Mouse (Mus musculus) frontal cortex, postnatal 14 days (tissue): Measurements from ENCODE around the gene Fgfr2.

Experiments
- DNase-seq, 2 experiments: peaks; one replicate each; pipeline ENCODE4 v3.0.0; 2022; ENCODE audit warnings: low spot score in 2 of 2

The Fgfr2 gene

DNA sequence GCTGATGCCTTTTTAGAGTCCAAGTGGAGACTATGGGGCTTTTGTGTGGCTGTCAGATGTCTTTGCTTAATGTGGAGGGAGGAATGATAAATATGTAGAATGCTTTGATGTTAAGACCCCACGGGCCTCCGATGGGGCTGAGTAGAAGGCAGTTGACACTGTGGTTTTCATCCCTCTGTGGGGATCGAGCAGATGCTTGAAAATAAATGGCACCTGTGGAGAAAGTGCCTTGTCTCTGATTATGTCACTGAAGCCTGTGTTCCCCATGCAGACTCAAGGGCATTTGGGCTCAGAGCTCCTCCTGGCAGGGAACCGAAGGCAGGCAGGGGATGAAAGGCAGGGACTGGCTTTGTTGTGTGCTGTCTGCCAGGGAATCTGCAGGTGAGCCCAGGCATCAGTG is 1272.6 kb downstream of the Fgfr2 start:
- DNase-seq: no peak

DNA sequence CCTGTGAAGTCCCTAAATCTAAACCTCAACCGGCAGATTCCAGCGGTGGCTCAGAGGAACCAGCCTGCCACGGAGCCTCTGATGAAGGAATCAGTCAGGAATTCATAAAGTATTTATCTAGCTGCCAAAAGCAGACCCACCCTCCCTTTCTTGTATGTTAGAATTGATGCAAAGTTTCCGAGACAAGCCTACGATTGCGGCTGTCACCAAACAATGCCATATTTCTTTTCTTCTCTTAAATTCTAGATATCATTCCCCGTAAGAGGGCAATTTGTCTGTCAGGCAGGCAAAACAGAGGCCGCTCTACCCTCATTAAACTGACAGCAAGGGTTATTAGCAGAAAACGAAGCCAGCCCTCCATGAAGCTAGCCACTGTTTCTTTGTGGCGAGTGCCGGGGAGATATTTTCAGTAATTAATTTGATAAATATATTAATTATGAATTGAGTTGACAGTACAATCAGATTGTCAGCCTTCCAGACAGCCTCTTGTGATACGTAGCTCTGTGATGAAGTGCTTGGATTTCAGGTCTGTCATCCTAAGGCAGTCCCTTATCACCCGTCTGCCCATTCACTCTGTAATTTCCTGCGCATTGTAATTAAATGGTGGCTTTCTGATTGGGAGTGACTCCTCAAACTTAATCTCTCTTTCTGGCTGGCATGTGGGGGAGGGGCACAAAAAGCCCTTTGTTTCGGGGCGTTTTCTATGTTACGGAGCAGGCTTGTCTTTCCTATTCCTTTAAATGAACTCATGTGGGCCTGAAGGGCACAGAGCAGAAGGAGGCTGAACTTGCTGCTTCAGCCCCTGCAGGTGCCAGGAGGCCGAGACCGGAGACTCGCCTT is 1276.9 kb downstream of the Fgfr2 start:
- no peak for DNase-seq

DNA sequence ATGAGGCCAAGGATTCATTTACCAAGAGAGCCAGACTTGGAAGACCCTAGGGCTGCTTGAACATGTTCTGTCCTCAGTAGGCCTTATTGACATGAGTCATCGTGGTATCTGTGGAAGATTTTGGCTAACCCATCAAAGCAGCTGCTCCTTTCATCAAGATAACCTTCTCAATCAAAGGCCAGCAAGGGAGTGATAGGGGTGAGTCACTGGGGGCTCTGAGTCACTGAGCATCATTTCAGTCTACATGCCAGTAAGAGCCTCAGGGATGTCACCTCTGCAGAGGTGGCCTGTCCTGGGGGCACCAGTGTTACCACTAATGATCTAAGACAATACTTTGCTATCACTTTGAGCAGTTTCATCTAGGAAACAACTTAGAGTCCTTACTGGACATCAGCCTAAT is 1292.9 kb downstream of the Fgfr2 start:
- DNase-seq: no peak

DNA sequence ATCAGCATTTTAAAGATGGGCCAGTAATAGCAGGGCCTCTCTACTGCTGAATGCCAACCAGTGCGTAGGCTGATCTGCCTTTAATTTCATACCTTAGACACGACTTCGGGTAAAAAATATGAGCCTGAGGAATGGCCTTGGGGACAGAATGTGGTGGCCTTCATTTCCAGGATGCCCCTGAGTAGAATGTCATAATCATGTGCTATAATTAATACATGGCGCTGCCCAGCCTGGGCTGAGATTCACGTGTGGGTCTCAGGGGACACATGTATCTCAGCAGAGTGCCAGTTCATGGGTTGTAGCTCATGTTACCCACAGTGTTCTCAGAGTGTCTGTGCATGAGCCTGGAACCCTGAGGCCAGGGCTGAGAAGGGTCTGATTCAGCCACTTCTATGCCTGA is 1296.3 kb downstream of the Fgfr2 start:
- no peak for DNase-seq

DNA sequence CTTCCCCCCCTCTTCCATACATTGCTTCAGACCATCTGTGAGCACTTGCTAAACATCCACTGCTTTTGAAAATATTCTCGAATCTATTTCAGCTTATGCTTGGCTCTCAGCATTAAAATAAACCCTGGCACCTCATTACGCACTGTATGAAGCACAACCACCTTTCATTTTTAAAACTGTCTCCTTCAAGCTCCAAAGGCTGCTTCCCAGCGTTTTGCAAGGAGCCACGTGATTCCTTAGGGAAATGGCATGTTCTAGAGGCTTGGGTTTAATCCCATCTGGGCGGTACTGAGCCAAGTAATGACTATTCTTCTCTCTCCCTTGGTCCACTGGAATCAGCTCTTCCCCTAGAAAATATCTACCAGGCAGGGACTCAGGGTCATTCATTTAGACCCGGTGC is 1305.2 kb downstream of the Fgfr2 start:
- peak; percentile 20 to 38 for DNase-seq

DNA sequence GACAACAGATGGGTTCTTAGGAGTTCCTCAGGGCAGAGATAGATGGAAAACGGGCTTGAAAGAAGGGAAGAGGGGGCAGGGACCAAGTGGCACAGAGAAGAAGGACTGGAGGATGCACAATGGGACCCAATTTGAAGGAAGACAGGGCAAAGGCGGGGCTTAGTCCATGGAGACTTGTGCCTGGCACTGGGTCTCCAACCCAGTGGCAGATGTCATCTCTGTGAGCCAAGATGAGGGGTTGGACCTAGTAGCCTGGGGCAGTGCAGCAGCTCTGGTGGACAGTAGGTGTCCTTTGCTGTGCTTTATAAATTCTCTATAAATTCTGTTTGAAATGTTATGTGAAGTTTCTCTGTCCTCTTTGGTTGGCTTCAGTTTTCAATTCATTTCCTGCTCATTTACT is 1306.5 kb downstream of the Fgfr2 start:
- DNase-seq: no peak

DNA sequence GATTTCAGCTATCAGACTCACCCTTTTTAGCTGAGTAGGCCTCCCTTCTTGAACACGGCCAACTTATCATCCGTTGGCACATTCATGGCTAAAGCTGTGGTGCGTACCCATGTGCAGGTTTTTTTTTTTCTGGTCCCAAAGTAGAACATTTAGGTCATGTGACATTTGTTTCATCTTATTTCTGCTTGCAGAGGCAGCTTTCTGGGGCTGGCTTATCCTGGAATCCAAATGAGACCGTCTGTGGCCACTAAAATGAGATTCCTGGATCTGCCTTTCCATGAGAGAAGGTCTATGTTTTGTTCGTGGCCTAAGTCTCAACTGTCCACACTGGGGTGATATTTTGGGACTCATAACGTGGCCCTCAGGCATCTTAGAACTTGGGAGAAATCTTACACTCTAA is 1311.0 kb downstream of the Fgfr2 start:
- no peak for DNase-seq

DNA sequence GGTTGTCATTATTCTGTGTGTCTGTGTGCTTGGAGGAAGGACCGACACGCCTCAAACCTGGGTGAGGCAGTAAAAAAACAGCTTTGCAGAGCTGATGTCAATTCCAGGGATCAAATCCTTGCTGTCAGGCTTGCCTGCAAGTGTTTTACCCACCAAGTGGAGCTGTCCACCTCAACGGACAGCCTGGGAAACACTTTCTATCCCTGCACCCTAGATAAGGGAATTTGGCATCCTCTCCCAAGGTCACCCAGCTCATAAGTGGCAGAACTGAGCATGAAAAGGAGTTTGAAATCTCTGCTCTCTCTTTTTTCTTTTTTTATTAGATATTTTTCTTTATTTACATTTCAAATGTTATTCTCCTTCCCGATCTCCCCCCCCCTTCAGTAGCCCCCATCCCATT is 1312.2 kb downstream of the Fgfr2 start:
- DNase-seq: no peak

DNA sequence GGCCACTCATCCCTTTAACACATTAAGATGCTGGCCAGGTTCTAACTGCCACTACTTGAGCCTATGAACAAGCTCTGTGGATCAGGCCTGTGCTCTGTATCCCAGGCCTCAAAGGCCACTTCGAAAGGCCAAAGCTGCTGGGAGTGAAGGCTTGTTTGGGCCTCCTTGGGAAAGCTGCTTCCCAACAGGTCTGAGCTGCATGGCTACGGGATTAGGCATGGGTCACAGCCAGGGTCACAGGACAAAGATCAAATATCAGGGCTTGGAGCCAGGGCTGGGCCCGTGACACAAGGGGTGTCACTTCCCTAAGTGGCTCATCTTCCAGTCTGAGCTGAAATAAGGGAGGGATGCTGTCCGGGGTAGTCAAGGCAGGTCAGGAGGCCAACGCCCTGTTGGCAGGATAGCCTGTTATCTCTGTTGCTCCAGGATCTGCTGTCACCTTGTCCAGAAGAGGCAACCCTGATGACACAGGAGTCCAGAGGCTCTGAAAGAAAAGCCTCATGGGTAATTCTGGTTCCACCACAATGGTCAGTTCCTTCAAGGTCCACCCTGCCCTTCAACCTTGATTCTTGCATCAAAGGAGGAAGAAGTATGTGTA is 1313.5 kb downstream of the Fgfr2 start:
- no peak for DNase-seq

DNA sequence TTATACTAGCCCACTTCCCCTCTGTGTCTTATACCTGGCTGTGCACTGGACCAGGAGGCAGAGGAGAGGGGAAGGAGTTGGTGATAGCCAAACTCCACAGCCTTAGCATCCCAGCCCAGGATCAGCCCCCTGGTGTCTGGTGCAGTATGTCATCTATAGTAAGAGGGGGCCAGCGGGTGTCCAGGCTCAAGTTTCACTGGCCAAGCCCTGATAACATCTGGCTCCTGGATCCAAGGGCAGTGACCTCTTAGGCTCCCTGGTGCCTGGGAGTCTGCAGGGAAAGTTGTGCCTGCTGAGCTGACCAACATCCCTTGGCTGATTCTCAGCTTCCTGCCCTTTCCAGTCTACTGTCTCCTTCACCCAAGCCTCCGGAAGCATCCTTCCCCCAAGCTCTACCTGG is 1315.9 kb downstream of the Fgfr2 start:
- no peak for DNase-seq

DNA sequence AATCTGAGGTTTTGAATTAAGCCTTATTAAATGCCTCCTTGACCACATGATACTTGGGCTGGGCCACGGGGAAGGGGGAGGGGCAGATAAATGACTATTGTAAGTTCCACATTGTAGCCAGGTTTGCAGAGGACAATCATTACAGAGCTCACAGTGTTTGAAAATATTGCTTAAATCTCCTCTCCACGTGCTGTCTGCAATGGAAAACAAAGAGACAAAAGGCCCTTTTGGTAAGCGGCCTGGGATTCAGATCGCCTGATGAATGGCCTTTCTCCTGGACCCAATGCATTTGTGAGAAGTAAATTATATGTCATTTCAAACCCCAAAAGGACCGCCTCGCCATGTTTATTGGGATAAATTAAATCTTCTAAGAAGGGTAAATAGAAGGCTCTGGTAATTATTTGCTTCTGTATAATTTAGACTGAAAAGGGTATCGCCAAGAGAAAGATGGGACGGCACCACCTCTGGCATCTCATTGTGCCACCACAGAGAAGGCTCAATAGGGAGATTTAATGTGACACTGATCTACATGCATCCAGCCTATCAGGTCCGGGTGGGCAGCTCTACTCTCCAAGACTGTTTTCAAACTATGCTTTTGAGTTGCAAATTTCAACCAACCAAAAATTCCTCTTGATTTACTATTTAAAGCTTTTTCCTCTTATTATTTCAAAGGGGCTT is 1317.5 kb downstream of the Fgfr2 start:
- no peak for DNase-seq

DNA sequence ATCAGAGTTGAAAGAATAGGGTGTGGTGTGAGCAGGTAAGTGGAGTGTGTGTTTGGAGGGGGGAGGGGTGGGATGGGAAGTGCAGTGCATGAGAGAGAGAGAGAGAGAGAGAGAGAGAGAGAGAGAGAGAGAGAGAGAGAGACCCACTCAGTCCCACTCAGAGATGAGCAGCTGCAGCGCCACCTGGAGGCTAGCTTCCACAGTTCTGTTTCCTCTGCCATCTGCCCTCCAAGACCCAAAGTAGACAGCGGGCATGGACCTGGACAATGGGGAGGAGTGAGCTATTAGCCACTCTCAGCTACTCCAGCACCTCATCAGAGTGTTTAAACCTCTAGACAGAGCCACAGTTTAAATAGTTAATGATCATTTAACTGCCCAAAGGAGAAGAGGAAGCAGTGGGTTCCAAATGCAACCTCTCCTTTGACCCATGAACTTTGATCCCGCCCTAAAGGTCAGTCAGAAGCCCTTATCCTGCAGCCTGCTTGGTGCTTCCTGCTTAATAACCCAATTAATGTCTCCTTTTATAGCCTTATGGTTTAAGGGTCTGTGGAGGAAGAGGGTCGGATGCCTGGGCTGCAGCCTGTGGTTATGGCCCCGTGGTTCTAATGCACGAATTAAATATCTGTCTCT is 1322.6 kb downstream of the Fgfr2 start:
- DNase-seq: no peak

DNA sequence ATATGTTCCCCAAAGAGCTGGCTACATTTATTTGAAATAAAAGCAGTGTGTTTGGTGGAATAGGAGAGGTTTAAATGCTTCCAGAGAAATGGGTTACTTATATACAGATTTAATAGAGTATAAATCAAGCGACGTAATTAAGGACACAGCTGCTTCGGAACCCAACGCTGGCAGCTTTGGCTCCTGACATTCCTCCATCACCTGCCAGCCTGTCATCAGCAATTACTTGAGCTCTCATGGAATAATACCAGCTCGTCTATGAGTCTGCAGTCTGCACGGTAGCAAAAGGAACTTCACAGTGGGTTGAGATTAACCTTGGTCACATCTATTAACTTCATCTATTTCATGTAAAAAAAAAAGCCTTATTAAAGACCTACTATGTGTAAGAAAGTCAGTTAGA is 1326.0 kb downstream of the Fgfr2 start:
- DNase-seq: no peak

DNA sequence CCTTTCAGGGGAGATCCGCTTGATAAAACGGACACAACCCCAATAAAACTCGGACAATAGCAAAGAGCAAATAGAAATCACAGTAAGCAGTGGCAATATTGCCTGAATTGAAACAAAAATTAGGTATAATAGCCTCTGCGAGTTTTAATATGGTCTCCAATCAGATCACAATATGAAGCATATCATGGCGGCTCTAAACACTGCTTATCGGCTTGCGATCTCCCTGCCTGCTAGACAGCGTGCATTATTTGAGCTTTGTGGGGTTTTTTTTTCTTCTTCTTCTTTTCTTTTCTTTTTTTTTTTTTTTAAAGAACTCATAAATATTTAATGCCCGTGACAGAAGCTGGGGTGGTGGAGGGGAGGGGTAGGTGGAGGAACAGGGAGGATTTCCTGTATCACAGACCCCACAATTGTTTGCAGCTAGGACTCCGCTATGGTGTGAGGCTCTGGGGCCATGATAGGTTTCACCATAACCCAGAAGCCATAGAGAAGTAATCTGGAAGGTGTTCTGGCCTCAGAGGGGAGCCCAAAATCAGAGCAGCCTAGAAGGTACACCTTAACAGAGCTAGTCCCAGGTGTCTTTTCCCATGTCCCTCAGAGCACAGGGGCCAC is 1334.4 kb downstream of the Fgfr2 start:
- no peak for DNase-seq

DNA sequence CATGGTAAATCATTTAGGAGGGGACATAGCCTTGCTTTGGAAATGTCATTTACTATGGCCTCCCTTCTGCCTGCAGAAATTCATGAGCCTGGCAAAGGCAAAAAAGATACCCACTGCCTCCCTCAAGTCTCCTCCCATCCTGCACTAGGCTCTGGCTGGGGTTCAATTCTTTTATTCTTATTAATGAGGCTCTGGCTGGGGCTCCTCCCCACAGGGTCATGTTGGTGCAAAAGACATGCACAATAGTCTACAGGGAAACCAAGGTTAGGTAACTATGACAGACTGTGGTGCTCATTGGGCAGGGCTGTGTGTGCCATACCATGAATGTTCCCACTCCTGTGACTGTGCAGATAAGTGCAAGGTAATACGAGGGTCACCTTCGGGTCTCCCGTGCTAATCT is 1337.4 kb downstream of the Fgfr2 start:
- no peak for DNase-seq

DNA sequence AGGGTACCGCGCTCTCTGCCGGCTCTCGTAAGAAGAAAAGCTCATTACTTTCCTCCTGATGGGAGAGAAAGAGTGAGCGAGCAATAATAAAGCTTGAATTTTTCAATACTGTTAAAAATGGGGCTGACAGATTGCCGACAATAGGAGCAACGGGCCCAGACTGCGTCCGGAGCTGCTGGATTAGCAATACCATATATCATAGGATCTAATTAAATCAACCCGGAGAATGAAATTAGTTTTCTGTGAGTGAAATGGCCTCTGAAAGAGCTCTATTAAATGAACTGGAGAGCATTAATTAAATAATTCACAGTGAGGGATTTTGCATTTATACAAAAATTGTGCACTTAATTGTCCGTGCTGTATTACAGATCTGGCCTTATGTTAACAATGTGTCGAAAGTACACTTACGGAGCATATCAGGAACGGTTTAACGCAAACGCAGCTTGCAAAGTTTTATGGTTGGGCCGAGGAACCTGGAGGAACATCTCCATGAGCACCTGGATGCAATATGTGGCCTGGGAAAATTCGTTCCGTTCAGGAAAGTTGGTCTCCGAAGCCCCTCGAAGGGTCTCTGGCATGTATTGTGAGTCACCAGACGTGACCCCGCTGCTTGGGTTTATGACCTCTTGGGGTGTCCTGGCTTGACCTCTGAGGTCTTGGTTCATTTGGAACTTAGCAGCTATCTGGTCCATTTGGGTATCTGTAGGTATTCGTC is 1344.7 kb downstream of the Fgfr2 start:
- no peak for DNase-seq

DNA sequence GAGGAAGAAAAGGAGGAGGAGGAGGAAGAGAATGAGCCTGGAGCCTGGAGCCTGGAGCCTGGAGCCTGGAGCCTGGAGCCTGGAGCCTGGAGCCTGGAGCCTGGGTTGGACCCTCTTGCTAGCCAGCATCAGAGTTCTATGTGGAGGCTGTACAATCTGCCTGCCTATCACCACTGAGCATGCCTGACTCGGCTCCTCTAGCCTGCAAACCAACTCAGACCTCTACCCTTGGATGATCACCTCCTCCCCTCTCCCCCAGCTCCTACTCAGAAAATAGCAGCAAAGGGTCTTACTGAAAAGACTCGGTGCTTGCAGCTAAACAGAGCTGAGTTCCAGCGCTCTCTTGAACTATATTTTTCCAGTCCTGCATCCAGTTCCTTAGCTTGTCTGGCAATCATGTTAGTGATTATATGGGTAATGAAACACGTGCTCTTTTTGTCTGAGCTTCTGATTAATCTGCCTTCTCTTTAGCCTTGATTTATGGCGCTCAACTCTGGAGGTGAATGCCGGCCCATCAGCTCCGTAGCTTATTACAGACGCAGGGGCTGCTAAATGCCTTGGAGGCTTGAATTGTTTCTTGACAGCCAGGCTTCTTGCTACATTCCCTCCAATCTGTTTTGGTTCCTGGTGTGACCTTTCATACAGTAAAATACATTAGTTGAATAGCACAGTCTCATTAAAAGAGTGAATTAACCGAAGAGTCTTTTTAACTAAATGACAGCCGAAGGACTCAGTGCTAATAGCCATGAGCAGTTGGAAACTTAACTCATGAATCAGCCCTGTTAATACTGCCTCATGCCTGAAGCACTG is 1345.5 kb downstream of the Fgfr2 start:
- no peak for DNase-seq

DNA sequence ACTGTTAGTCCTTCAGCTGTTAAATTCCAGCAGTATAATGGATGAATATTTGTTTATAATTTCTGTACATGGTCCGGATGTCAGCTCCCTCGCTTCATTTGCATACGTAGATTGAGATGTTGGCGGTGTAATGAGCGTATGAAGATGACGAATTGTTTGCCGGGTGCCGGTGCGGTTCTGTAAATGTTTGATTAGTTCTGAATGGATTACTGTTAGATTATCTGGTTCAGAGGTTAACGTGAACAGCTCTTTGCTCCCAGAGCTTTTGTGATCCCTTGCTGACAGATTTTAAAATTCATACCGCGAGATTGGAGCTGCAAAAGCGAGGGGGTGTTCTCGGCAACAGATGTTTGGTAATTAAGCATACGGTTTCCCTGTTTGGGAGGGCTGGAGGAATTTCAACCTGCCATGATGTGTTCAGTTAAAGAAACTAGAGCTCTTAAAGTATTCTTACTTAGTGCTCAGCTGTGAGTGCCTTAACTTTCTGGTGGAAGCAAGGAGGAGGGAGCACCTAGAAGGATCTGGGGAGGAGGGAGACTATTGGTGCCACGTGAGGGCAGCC is 1346.9 kb downstream of the Fgfr2 start:
- peak in 1 of 2 experiments; percentile 10 for DNase-seq

DNA sequence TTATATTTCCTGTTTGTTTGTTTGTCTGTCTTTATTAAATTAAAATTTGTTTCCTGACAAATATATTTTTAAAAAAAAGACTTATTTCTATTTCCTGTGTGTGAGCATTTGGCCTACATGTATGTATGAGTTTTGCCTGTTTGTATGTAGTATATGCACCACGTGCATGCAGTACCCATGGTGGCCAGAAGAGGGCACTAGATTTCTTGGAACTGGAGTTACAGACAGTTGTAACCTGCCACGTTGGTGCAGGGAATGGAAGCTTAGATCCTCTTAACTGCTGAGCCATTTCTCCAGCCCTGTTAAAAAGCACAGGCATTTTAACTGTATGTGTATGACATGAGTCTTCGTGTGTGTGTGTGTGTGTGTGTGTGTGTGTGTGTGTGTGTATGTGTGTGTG is 1365.2 kb downstream of the Fgfr2 start:
- no peak for DNase-seq
